Mouse (Mus musculus) stomach, embryonic 14.5 days (tissue): ENCODE results near the gene Olfr315. TPM values are rescaled to one million over a fixed set of nuclear protein-coding genes. Genes with fewer than 3 reads are reported as not detected.
"Not testable (repeated sequence)": the region's sequence is repeated elsewhere in the genome, so short reads cannot be mapped to it uniquely, and the experiment has no call there.

Experiments
- ATAC-seq: fragments of 200-750 bp; cut with Nextera tagmentation; 2 replicates; pipeline ENCODE4 v1.8.0; 2017; ENCODE audit warnings: low read depth, moderate TSS enrichment; ENCODE audit not compliant: insufficient number of reproducible peaks, insufficient read depth, low FRiP score
- H3K27ac ChIP-seq: fragments of 300-500 bp; sonication (generic); 2 replicates; pipeline ENCODE4 v1.5.1; 2014; ENCODE audit warnings: mild to moderate bottlenecking, low read length, moderate library complexity, mixed read lengths
- H3K27me3 ChIP-seq: fragments of 300-500 bp; sonication (generic); 2 replicates; pipeline ENCODE4 v1.6.1; 2014; ENCODE audit warnings: low read length, control low read depth, mixed read lengths; ENCODE audit not compliant: control insufficient read depth, insufficient read depth
- H3K36me3 ChIP-seq: fragments of 300-500 bp; sonication (generic); 2 replicates; pipeline ENCODE4 v1.6.1; 2014; ENCODE audit warnings: mild to moderate bottlenecking, control low read depth, low read length, moderate library complexity, mixed read lengths; ENCODE audit not compliant: control insufficient read depth, insufficient read depth
- H3K4me1 ChIP-seq: fragments of 300-500 bp; sonication (generic); 2 replicates; pipeline ENCODE4 v1.6.1; 2014; ENCODE audit warnings: low read length, control low read depth, mixed read lengths; ENCODE audit not compliant: control insufficient read depth, insufficient read depth
- H3K4me2 ChIP-seq: fragments of 300-500 bp; sonication (generic); replicated peaks from 2 replicates; pipeline ENCODE4 v1.6.1; 2014; ENCODE audit warnings: low read depth, low read length, control low read depth
- H3K4me3 ChIP-seq: fragments of 300-500 bp; sonication (generic); 2 replicates; pipeline ENCODE4 v1.5.1; 2014; ENCODE audit warnings: low read depth, low read length, control low read depth
- H3K9ac ChIP-seq: fragments of 300-500 bp; sonication (generic); replicated peaks from 2 replicates; pipeline ENCODE4 v1.6.1; 2014; ENCODE audit warnings: low read depth, mild to moderate bottlenecking, control low read depth, low read length, moderate library complexity, mixed read lengths
- H3K9me3 ChIP-seq: fragments of 300-500 bp; sonication (generic); 2 replicates; pipeline ENCODE4 v1.6.1; 2016; ENCODE audit warnings: low read depth, low read length, control low read depth; ENCODE audit not compliant: control insufficient read depth
- WGBS: fragments of 180-500 bp; shearing (Covaris S2); extraction: QIAGEN DNeasy Blood & Tissue Kit; methylation state at CpG from one replicate; pipeline ENCODE4 v1.1.7; 2014; 5-methylcytosine and 5-hydroxymethylcytosine counted together
- polyA plus RNA-seq: library from polyadenylated mRNA; unstranded; fragments of >200 nt; fragmentation: Nextera tagmentation; extraction: Ambion mirVana; gene quantifications from 2 replicates; pipeline ENCODE4 v1.2.1, GENCODE M21; 2014

Olfr315 gene
- polyA plus RNA-seq, 1 experiment from 2014 or later, result not detected

DNA sequence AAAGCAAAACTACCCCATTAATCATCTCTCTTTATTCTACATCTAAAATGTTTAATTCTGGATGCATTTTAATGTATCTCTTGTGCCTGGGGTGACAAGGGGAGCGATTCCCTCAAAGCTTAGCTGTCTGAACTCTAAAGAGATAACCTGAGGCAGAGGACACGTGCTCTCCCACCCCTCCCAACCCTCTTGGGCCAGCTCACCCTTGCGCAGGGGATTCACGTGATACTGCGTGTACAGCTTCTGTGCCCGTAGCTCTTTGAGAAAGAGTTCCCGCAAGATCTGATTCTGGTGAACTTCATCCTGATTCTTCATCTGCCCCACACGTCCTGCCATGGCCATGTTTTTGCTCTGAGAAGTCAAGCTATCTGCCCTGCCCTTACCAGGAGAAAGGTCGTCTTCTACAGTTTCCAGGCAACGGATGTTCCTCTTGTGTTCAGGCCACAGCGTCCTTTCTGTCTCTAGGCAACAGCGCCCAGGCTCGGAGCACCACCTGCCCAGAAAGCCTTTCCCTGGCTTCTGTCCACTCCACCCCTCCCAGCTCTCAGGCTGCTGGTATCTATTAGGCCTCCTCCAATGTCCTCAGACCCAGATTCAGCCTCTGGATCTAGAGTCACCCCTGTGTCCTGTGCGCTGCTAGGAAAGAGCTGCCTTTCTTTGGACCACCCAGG is 28.7 kb downstream of the Olfr315 start, which contains the start of gene Fam183b:
TSS of gene Fam183b (minus strand) at position 403 of the 671 bp plus-strand sequence.
- H3K36me3 ChIP-seq, result no peaks in the 10 kb centered on the region
- 15% methylated on average over 14 of the region's 14 CpGs for WGBS
- H3K4me2 ChIP-seq, result peak within 1 kb of the TSS; percentile 27
- H3K4me1 ChIP-seq, result peaks cover 12% of the 10 kb centered on the region
- H3K4me3 ChIP-seq, result no peak within 1 kb of the TSS
- ATAC-seq, result peak; percentile 70
- H3K27me3 ChIP-seq, result no peaks in the 10 kb centered on the region
- H3K27ac ChIP-seq, result no peak within 1 kb of the TSS
- no peaks in the 10 kb centered on the region for H3K9me3 ChIP-seq
- no peak within 1 kb of the TSS for H3K9ac ChIP-seq

DNA sequence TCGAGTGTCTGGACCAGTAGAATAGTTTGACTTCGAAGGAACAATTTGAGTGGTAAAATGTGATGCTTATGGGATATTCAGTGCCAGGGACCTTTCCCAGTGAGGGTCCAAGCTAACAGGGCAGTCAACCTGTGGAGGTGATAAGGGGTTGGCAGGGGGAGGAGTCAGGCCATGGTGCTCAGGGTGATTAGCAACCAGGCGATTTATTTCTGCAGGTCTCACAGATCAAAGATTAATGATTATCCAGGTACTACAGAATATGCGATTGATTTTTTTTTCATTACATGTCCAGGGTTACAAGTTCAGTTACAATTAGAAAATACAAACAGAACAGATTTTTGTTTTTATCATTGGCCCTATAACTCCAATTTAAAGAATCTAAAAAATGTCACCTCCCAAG is 30.9 kb downstream of the Olfr315 start:
- Histone ChIP-seq H3K4me1 (peaks cover 12% of the 10 kb centered on the region), H3K27me3 (no peaks in the 10 kb centered on the region), H3K27ac (no peak overlapping the region), H3K36me3 (no peaks in the 10 kb centered on the region), H3K4me3 (no peak overlapping the region), H3K9me3 (no peaks in the 10 kb centered on the region), H3K9ac (no peak overlapping the region), H3K4me2 (no peak overlapping the region)
- ATAC-seq, result no peak; the same call in 1 of the 2 replicates
- WGBS, result 39% methylated on average over 4 of the region's 4 CpGs

DNA sequence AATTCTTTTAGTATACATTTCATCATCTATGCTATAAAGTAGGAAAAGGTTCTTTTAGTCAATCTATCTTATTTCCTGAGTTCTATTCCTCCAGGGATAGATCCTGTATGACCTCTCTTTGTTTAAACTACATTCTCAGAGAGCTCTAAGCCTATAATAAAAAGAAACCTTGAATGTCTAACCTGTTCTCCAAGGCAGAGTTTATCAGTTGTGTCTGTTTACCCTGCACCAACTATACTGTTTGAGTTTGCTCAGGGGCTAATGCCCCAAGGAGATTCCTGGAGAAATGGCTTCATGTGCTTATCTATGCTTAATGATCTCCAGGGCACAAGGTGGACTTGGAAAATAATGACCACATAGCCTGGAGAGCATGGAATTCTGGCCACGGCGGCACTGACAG is 31.4 kb downstream of the Olfr315 start:
- H3K36me3 ChIP-seq, result no peaks in the 10 kb centered on the region
- no peak overlapping the region for H3K9ac ChIP-seq
- H3K9me3 ChIP-seq, result no peaks in the 10 kb centered on the region
- H3K4me2 ChIP-seq, result no peak overlapping the region
- peaks cover 12% of the 10 kb centered on the region for H3K4me1 ChIP-seq
- H3K27me3 ChIP-seq, result no peaks in the 10 kb centered on the region
- peak overlapping the region; percentile 30; the same call in 1 of the 2 replicates for H3K27ac ChIP-seq
- no peak overlapping the region for H3K4me3 ChIP-seq
- WGBS, result 12% methylated on average over 2 of the region's 2 CpGs
- peak; percentile 46 for ATAC-seq

DNA sequence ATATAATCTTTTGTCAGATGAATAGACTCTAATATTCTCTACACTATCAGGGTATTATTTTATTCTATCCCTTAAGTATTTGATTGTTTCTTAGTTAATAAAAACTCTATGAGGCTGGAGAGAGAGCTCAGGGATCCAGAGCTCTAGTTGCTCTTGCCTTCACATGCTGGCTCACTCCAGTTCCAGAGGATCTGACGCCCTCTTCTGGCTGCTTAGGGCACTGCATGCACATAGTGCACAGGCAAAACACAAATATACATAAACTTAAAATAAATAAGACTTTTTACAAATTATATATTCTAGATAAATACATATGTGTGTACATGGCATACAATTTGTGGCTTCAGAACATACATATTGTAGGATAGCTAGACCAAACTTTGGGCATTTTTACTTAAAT is 39.0 kb downstream of the Olfr315 start:
- 3% methylated on average over 1 of the region's 1 CpGs for WGBS
- H3K9me3 ChIP-seq, result no peaks in the 10 kb centered on the region

DNA sequence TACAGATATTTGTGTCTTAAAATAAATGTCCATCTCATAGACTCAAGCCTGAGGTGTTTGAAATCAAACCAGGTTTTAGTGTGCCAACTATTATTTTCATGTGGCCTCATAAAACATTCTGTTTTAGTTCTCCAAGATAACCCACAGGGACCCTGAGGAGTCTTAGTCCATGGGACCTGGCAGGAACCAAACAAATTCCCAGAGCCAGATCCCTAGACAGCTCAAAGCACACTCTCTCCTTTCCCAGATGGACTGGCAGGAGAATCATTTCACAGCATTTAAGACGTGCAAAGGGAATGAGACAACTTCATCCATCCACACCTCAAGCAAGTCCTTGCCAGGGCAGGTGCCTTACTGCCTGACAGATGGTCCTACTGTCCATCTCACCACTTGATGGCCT is 41.7 kb downstream of the Olfr315 start, which contains the start of gene Olfr313:
TSS of gene Olfr313 (plus strand) at position 301 of the 400 bp plus-strand sequence.
- H3K27me3 ChIP-seq, H3K4me3 ChIP-seq, H3K9ac ChIP-seq, H3K4me1 ChIP-seq, ATAC-seq, H3K9me3 ChIP-seq, H3K36me3 ChIP-seq, H3K4me2 ChIP-seq, H3K27ac ChIP-seq: not testable (repeated sequence)
- WGBS, result 44% methylated on average over 1 of the region's 1 CpGs

More for the DNA sequence above, 39.0 kb downstream of the Olfr315 start:
- ATAC-seq, result no peak
- no peak overlapping the region for H3K4me2 ChIP-seq
- no peak overlapping the region for H3K9ac ChIP-seq
- H3K4me1 ChIP-seq, result no peaks in the 10 kb centered on the region
- no peaks in the 10 kb centered on the region for H3K36me3 ChIP-seq
- no peak overlapping the region for H3K4me3 ChIP-seq
- H3K27ac ChIP-seq, result no peak overlapping the region
- no peaks in the 10 kb centered on the region for H3K27me3 ChIP-seq

DNA sequence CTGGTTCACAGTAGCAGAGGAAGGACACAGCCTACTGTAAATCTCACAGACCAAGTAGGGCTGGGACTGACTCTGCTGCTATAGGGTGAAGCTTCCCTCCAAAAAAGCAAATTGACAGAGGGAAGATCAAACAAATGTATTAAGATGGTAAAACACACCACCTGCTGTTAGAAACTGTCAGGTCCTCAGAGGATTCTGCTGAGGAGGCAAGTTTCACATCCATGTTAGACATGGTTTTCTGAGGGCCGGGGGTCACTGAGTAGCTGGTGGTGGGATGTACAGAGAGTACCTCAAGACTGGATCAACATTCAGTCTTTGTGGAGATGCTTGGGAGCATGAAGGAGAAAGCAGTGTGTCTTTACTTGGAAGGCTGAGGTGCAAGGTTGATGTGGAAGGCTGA is 42.7 kb downstream of the Olfr315 start:
- 81% methylated on average over 1 of the region's 1 CpGs for WGBS
- Histone ChIP-seq H3K27ac (no peak overlapping the region), H3K4me2 (no peak overlapping the region), H3K36me3 (no peaks in the 10 kb centered on the region), H3K9me3 (no peaks in the 10 kb centered on the region), H3K4me1 (no peaks in the 10 kb centered on the region), H3K27me3 (no peaks in the 10 kb centered on the region), H3K9ac (no peak overlapping the region), H3K4me3 (no peak overlapping the region)
- no peak for ATAC-seq

DNA sequence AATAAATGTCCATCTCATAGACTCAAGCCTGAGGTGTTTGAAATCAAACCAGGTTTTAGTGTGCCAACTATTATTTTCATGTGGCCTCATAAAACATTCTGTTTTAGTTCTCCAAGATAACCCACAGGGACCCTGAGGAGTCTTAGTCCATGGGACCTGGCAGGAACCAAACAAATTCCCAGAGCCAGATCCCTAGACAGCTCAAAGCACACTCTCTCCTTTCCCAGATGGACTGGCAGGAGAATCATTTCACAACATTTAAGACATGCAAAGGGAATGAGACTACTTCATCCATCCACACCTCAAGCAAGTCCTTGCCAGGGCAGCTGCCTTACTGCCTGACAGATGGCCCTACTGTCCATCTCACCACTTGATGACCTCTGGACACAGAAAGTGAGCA is 55.9 kb downstream of the Olfr315 start, which contains the start of gene Olfr312:
TSS of gene Olfr312 (plus strand) at position 301 of the 400 bp plus-strand sequence.
- not testable (repeated sequence) for H3K4me3 ChIP-seq, H3K4me2 ChIP-seq, ATAC-seq, H3K27ac ChIP-seq, H3K9me3 ChIP-seq, H3K4me1 ChIP-seq, H3K36me3 ChIP-seq, H3K27me3 ChIP-seq, H3K9ac ChIP-seq

DNA sequence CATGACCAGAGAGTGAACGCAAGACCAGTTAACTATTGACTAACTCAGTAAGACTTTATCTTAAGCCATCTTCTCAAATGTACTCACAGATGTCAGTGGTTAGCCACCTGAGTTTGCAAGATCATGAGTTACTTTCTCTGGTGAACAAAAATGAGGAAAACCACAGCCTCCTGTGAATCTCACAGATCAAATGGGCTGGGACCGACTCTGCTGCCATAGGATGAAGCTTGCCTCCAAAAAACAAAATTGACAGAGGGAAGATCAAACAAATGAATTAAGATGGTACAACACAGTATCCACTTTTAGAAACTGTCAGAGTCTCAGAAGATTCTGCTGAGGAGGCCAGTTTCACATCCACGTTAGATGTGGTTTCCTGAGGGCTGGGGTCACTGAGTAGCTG is 56.8 kb downstream of the Olfr315 start:
- Histone ChIP-seq H3K4me2 (no peak overlapping the region), H3K9me3 (no peaks in the 10 kb centered on the region), H3K36me3 (no peaks in the 10 kb centered on the region), H3K27me3 (no peaks in the 10 kb centered on the region), H3K4me3 (no peak overlapping the region), H3K27ac (no peak overlapping the region), H3K9ac (no peak overlapping the region), H3K4me1 (no peaks in the 10 kb centered on the region)
- 83% methylated on average over 3 of the region's 3 CpGs for WGBS
- no peak for ATAC-seq
